Mouse (Mus musculus) bone marrow, adult 2 months (tissue): ENCODE results near the gene Gapdh. TPM values are rescaled to one million over a fixed set of nuclear protein-coding genes. Genes with fewer than 3 reads are reported as not detected.
"Not testable (repeated sequence)": the region's sequence is repeated elsewhere in the genome, so short reads cannot be mapped to it uniquely, and the experiment has no call there.

Source experiments
- H3K27ac ChIP-seq: fragments of 200-500 bp; 2 replicates; pipeline ENCODE4 v1.5.1; 2012; ENCODE audit warnings: low read depth, mild to moderate bottlenecking, control low read depth, inconsistent platforms, low read length; ENCODE audit not compliant: control insufficient read depth, poor library complexity, insufficient read depth
- H3K4me1 ChIP-seq: fragments of 200-500 bp; 2 replicates; pipeline ENCODE4 v1.6.1; 2011; ENCODE audit warnings: low read length; ENCODE audit not compliant: control insufficient read depth, insufficient read depth
- H3K4me3 ChIP-seq: fragments of 200-500 bp; replicated peaks from 2 replicates; pipeline ENCODE3; 2011; ENCODE audit warnings: mild to moderate bottlenecking, low read depth, low read length, control low read depth; ENCODE audit not compliant: control insufficient read depth
- CTCF ChIP-seq: fragments of 200-500 bp; IDR thresholded peaks from 2 replicates; pipeline ENCODE4 v1.5.1; 2011; ENCODE audit warnings: low read length, control low read depth; ENCODE audit not compliant: control insufficient read depth, insufficient read depth
- POLR2A ChIP-seq: fragments of 200-500 bp; IDR thresholded peaks from 2 replicates; pipeline ENCODE4 v1.6.1; 2011; ENCODE audit warnings: low read depth, mild to moderate bottlenecking, control low read depth, low read length, borderline replicate concordance; ENCODE audit not compliant: control insufficient read depth
- WGBS: fragments of 180-500 bp; shearing (Covaris S2); methylation state at CpG from one replicate; pipeline ENCODE4 v1.1.7; 2018; 5-methylcytosine and 5-hydroxymethylcytosine counted together
- polyA plus RNA-seq: library from polyadenylated mRNA; stranded (reverse); fragments of >200 nt; gene quantifications from 2 replicates; pipeline ENCODE4 v1.2.4, GENCODE M21; 2011; ENCODE audit warnings: low replicate concordance; ENCODE audit not compliant: missing spikeins, insufficient read depth, insufficient read length

The Gapdh gene
- polyA plus RNA-seq, 1 experiment, result 98.2 TPM

DNA sequence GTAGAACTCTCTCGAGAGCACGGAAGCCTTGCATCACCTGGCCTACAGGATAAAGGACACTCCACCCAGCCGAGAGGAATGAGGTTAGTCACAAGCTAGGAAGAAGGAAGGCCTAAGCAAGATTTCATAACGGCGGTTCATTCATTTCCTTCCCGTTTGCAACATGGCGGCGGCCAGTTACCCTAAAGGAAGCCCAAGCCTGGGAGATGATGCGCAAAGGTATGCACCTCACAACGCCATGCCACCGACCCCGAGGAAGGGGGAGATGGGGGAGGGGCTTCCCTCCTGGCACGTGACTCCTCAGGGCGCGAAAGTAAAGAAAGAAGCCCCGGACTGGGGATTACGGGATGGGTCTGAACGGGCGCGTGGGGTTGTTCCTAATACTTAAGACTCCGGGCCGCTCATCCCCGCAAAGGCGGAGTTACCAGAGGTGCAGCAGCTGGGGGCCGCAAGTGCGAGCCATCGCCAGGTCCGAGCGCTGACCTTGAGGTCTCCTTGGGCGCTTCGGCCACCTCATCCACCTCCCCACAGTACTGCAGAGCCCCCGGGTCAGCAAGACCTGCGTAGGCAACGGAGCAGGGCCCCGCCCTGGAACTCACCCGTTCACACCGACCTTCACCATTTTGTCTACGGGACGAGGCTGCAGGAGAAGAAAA lies 1.5 kb downstream of the Gapdh start:
- TF ChIP-seq CTCF (no peak), POLR2A (peak; percentile 20; the same call in 1 of the 2 replicates)
- Histone ChIP-seq H3K27ac (peak overlapping the region; percentile 92), H3K4me1 (peaks cover 5% of the 10 kb centered on the region), H3K4me3 (peak overlapping the region; percentile 96)
- WGBS, result 0% methylated on average over 39 of the region's 39 CpGs

DNA sequence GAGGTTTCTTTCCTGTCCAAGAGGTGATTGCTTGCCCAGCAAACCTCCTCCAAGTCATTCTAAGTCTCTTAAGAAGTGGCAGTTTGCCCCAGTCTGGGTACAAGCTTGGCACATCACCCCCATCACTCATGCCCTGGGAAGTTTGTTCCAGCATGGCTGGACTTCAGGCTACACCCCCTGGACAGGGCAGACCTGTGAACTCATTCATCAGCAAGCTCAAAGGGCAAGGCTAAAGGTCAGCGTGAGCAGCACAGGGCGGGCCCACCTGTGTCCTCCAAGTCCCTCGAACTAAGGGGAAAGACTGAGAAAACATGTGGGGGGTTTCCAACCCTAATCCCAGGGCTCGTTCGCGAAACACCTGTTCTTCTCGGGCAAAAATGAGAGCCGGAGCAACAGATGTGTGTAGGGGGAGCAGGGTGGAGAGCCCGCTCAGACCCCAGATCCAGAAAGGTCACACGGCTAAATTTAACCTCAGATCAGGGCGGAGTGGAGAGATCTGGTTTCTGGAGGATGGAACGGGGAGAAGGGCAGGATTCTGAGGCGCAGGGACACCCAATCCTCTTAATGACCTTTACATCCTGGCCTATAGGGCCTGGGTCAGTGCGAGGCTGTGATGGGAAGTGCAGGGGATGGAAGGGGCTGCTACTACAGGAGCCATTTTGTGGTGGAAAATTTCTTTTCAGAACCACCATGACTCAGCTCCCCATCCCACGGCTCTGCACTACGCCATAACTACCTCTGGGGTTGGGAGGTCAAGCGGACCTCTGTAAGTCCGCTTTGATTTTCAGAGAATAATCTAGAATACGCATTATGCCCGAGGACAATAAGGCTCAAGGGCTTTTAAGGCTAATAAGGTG lies 2.2 kb downstream of the Gapdh start:
- WGBS, result 10% methylated on average over 20 of the region's 20 CpGs
- Histone ChIP-seq H3K4me1 (peaks cover 5% of the 10 kb centered on the region), H3K27ac (peak overlapping the region; percentile 92), H3K4me3 (peak overlapping the region; percentile 96)
- no peak for TF ChIP-seq POLR2A
- TF ChIP-seq CTCF, result no peak

DNA sequence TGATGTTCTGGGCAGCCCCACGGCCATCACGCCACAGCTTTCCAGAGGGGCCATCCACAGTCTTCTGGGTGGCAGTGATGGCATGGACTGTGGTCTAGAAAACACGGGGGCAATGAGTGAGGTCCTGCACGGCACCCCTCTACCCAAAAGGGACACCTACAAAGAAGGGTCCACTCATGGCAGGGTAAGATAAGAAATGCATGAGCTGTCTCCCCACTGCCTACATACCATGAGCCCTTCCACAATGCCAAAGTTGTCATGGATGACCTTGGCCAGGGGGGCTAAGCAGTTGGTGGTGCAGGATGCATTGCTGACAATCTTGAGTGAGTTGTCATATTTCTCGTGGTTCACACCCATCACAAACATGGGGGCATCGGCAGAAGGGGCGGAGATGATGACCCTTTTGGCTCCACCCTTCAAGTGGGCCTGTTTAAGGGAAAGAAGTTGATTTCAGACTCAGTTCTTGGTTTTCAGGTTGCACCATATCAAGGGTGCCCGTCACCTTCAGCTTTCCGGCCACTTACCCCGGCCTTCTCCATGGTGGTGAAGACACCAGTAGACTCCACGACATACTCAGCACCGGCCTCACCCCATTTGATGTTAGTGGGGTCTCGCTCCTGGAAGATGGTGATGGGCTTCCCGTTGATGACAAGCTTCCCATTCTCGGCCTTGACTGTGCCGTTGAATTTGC lies 3.5 kb downstream of the Gapdh start:
- H3K4me1 ChIP-seq, H3K4me3 ChIP-seq, H3K27ac ChIP-seq: not testable (repeated sequence)
- WGBS, result 66% methylated on average over 13 of the region's 16 CpGs

- not testable (repeated sequence) for H3K4me3 ChIP-seq, H3K4me1 ChIP-seq, H3K27ac ChIP-seq
- 8% methylated on average over 4 of the region's 5 CpGs for WGBS
These were observed 4.3 kb downstream of the Gapdh start for GRCm38 (mm10) chr6:125161971-125162370.

GRCm38 (mm10) chr6:125160854-125161760 lies 5.2 kb downstream of the Gapdh start:
- Histone ChIP-seq H3K4me1 (peaks cover 3% of the 10 kb centered on the region), H3K27ac (peak overlapping the region; percentile 22; the same call in 1 of the 2 replicates), H3K4me3 (no peak overlapping the region)
- 58% methylated on average over 22 of the region's 22 CpGs for WGBS
- TF ChIP-seq POLR2A (no peak), CTCF (no peak)

GRCm38 (mm10) chr6:125160558-125160853 lies 5.8 kb downstream of the Gapdh start:
- H3K4me1 ChIP-seq, result peaks cover 3% of the 10 kb centered on the region
- TF ChIP-seq POLR2A (no peak), CTCF (no peak)
- peak overlapping the region; percentile 30 for H3K27ac ChIP-seq
- 58% methylated on average over 10 of the region's 10 CpGs for WGBS
- H3K4me3 ChIP-seq, result no peak overlapping the region

DNA sequence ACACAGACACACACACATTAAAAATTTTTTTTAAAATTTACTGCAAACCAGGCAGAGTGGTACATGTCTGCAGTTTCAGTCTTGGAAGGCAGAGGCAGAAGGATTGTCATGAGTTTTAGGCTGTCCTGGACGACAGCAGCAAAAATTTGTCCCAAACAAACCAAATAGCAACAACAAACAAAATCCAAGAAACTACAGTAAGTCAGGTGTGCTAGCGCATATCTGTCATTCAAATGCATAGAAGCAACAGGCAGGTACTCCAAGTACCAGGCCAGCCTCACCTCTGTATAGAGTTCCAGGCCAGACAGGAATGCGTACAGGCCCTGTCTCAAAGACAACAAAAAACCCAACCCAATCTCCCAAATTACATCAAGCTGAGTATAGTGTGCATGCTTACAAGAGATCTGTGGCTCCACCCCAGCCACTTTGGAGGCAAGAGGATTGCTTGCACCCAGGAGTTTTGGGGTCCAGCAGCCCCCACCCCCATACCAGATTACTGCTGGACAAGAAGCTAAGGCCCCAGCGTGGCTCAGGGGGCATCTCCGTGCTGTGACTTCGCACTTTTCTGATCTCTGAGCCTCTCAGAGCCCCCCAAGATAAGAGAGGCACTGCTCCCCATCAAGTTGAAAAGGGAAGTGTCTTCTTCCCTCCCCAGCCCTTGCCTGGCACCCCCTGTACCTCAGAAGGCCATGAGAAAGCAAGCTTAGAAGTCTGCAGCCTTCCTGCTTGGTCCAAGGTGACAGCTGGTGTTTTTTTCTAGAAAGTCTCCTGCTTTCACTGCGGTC lies 6.3 kb downstream of the Gapdh start:
- WGBS, result 78% methylated on average over 7 of the region's 7 CpGs
- no peak for TF ChIP-seq CTCF
- TF ChIP-seq POLR2A, result no peak
- H3K4me1 ChIP-seq, result peaks cover 3% of the 10 kb centered on the region

More for the DNA sequence above, 6.3 kb downstream of the Gapdh start:
- H3K27ac ChIP-seq, result peak overlapping the region; percentile 30
- no peak overlapping the region for H3K4me3 ChIP-seq
